12 mouse cellular contexts compared by ENCODE assay signal in the genomic region with DNA sequence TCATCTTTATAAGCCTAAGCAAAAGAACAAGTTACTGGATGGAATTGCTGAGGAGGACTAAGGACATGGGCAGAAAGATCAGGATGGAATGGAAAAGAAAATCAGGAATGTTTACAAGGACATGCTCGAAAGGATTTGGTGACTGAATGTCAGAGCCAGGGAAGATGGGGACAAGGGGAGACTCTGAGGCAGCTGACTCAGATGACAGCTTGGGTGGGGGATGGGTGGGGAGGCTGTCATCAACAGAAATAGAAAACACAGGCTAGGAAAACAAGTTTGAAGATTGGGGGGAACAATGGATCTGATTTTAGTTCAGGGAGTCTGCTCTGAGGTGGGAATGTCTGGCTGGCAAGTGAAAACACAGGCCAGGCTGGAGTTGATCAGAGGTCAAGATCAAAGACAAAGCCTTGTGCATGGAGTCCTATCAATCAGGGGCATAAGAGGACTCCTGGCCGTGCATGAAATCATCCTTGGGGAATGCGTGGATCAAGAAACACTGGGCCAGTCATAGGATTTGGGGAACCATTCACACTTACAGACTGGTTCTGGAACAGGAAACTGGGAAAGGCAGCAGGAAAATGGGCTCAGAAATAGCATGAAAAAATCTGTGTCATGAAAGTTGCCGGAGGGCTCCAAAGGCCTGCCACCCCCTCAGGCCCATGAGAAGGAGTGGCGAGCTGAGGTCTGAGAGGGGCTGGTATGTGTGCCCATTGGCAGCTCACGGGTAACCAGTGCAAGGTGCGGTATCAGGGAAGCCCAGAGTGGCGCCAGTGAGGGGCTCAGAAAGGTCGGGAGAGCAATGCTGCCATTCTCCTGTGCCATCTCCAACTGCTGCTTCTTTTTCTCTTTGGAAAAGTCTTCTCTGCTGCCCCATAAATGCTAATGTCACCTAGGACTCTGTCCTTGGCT.
DNase-seq lines count a peak whose midpoint lies in the region; ATAC-seq and TF ChIP-seq lines count a peak whose summit lies in the region.
"Had no signal": no experiment of that assay in that cellular context is flagged by ENCODE, and none has a peak within 500 bp of the region (broad histone marks: within the 10 kb centered on the region; RNA-seq: fewer than 3 reads in every experiment).

No protein-coding gene starts in this region.

- ATAC-seq in heart, postnatal 0 days (ENCODE audit: insufficient read depth, low read depth) = peak; percentile 43
- no peak for ATAC-seq in CD4-positive, CD25-positive, alpha-beta regulatory T cell, adult 4 months
- ATAC-seq: Patski had no signal

- H3K9ac ChIP-seq in heart, postnatal 0 days (replicated peaks; ENCODE audit: low read depth, low read length) = no peak overlapping the region
- H3K9ac ChIP-seq: liver, embryonic 15.5 days had no signal

- H3K4me1 ChIP-seq in cerebellum, adult 2 months (ENCODE audit: control insufficient read depth, insufficient read depth, low read length) = peaks cover 14% of the 10 kb centered on the region
- peaks cover 4% of the 10 kb centered on the region for H3K4me1 ChIP-seq in brown adipose tissue, adult 24 weeks (ENCODE audit: control insufficient read depth, insufficient read depth, insufficient read length, low read length)
- H3K4me1 ChIP-seq in heart, postnatal 0 days (ENCODE audit: control insufficient read depth, insufficient read depth) = peaks cover 21% of the 10 kb centered on the region
- H3K4me1 ChIP-seq: liver, embryonic 15.5 days had no signal

- H3K9me3 ChIP-seq in heart, postnatal 0 days (replicated peaks; ENCODE audit: control insufficient read depth, low read length) = no peaks in the 10 kb centered on the region
- H3K9me3 ChIP-seq: liver, embryonic 15.5 days; megakaryocyte, embryonic 14.5 days had no signal

- no peak overlapping the region for H3K27ac ChIP-seq in cerebellum, adult 2 months (ENCODE audit: insufficient read depth, low read length)
- H3K27ac ChIP-seq in brown adipose tissue, adult 24 weeks (replicated peaks; ENCODE audit: low read depth, low read length) = peak overlapping the region; percentile 74
- H3K27ac ChIP-seq in heart, postnatal 0 days (ENCODE audit: low read depth) = peak overlapping the region; percentile 77
- H3K27ac ChIP-seq: liver, embryonic 15.5 days had no signal

- no peak for TF ChIP-seq EP300 in heart, postnatal 0 days (IDR thresholded peaks at IDR 0.05; ENCODE audit: low read depth)

- 67% methylated on average over 9 of the region's 9 CpGs for WGBS in cerebellum, adult 2 months
- 47% methylated on average over 9 of the region's 9 CpGs for WGBS in heart, postnatal 0 days

- no peaks in the 10 kb centered on the region for H3K36me3 ChIP-seq in heart, postnatal 0 days (replicated peaks; ENCODE audit: control insufficient read depth, insufficient read depth, low read length)
- H3K36me3 ChIP-seq: liver, embryonic 15.5 days had no signal

- intact Hi-C loops in heart, postnatal 25 days (cut with DNase I) = no loop called here

- no peak for TF ChIP-seq POLR2A in cerebellum, adult 2 months (IDR thresholded peaks at IDR 0.05; ENCODE audit: borderline replicate concordance, insufficient read depth, low read length)

- H3K4me3 ChIP-seq in cerebellum, adult 2 months (replicated peaks; ENCODE audit: insufficient read depth, low read depth, low read length) = no peak overlapping the region
- no peak overlapping the region for H3K4me3 ChIP-seq in brown adipose tissue, adult 24 weeks (ENCODE audit: insufficient read depth, low read depth, low read length)
- no peak overlapping the region for H3K4me3 ChIP-seq in heart, postnatal 0 days (ENCODE audit: low read depth, low read length)
- H3K4me3 ChIP-seq: liver, embryonic 15.5 days; megakaryocyte, embryonic 14.5 days had no signal

- no peaks in the 10 kb centered on the region for H3K27me3 ChIP-seq in cerebellum, adult 2 months (ENCODE audit: control insufficient read depth, insufficient read depth, low read length)
- H3K27me3 ChIP-seq in heart, postnatal 0 days (ENCODE audit: control insufficient read depth, insufficient read depth, low read length) = no peaks in the 10 kb centered on the region
- H3K27me3 ChIP-seq: liver, embryonic 15.5 days; megakaryocyte, embryonic 14.5 days; Patski had no signal

- no peak overlapping the region for H3K4me2 ChIP-seq in heart, postnatal 0 days (ENCODE audit: low read depth, low read length)
- H3K4me2 ChIP-seq: liver, embryonic 15.5 days had no signal

- DNase-seq in cerebellum, adult 2 months = peak; percentile 15 to 19
- no peak for DNase-seq in cerebellum, adult 9-11 months
- DNase-seq in heart, adult 11 months = peak; percentile 91
- no peak for DNase-seq in heart, postnatal 25 days (ENCODE audit: low spot score)
- peak; percentile 46 for DNase-seq in heart, postnatal 0 days (ENCODE audit: low spot score)
- DNase-seq in lung, postnatal 4 days = no peak
- DNase-seq: kidney, adult 11 months had no signal

- TF ChIP-seq CTCF in cerebellum, adult 2 months (IDR thresholded peaks at IDR 0.05; ENCODE audit: borderline replicate concordance, insufficient read depth, low read depth, low read length) = no peak
- TF ChIP-seq CTCF in heart, postnatal 0 days (IDR thresholded peaks at IDR 0.05; ENCODE audit: low read depth) = no peak

Comparison
In these comparisons a context has a peak if more than half of its experiments do, and no peak if none do; other contexts are left out.
1. DNase-seq: peak in cerebellum, adult 2 months (2 of 2), heart, adult 11 months (single experiment) and heart, postnatal 0 days (single experiment); none in cerebellum, adult 9-11 months (single experiment), heart, postnatal 25 days (single experiment) and lung, postnatal 4 days (0 of 2).